Mouse (Mus musculus) megakaryocyte-erythroid progenitor cell, adult 5-6 weeks (primary cell): ENCODE data around the gene Adamts16. TPM values are rescaled to one million over a fixed set of nuclear protein-coding genes. Genes with fewer than 3 reads are reported as not detected.
"Not testable (repeated sequence)": the region's sequence is repeated elsewhere in the genome, so short reads cannot be mapped to it uniquely, and the experiment has no call there.

Experiments
- ATAC-seq: replicated peaks from 2 replicates; pipeline ENCODE4 v1.8.0; 2016; ENCODE audit warnings: mild to moderate bottlenecking, inconsistent platforms; ENCODE audit not compliant: severe bottlenecking, poor library complexity, low FRiP score, low TSS enrichment
- total RNA-seq, 2 experiments: library from RNA; stranded (forward) in 1 of 2; stranded (reverse) in 1 of 2; fragments of 200-1000, 215-1000 nt in 1 of 2; fragments of >200 nt in 1 of 2; fragmentation: Nextera tagmentation in 1 of 2; gene quantifications; 2 replicates each; pipeline ENCODE4 v1.2.3; 2014 to 2017

The Adamts16 gene
- total RNA-seq (2014; fragmentation: Nextera tagmentation) (not detected in 2 replicates), total RNA-seq (2017) (not detected in 2 replicates)

DNA sequence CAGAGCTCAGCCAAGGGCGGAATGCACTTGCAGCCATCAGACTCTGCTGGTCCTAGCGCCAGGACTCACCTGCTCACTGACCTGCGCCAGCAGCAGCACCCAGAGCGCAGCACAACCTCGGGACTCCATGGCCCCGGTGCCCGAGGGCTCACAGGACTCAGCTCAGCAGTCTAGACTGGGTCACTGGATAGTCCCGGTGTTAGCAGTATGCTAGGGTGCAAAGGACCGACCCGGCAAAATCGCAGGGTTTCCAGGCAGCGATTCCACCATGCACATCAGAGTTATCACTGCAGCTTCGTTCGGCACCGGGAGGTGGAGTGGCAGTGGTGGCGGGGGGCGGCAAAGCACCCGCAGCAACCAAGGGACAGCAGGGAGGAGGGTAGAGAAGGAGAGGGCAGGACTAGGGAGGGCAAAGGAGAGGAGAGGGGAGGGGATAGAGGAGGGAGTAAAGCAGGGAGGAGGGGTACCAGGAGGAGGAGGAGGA lies at the start of gene Adamts16:
Gene Adamts16 (minus strand): TSS at position 391 of the 484 bp plus-strand sequence.
- no peak for ATAC-seq

GRCm38 (mm10) chr13:70887136-70887535 lies 45.5 kb upstream of the Adamts16 start:
- ATAC-seq: no peak

- ATAC-seq: no peak
Observed at GRCm38 (mm10) chr13:70885006-70885405, 43.4 kb upstream of the Adamts16 start.

- ATAC-seq: no peak
Observed at GRCm38 (mm10) chr13:70883891-70884890, 42.6 kb upstream of the Adamts16 start.

DNA sequence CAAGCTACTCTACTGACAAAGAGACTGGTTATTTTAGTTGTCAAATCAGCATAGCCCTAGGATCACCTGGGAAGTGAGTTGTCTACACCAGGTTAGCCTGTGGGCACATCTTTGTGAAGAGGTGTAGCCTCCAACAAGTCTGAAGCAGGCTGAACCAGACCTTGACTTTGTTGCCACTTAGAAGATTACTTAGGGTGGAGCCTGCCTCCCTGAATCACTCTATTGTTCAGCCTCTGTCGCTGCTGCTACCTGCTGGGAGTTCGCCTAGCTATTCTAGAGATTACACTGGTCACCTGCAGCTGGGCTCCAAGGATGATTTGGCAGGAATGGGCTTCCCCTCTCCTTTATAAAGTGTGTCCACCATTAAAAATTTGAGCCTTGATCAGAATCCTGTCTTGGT lies 38.4 kb upstream of the Adamts16 start:
- ATAC-seq: not testable (repeated sequence)

- ATAC-seq: no peak
Observed at GRCm38 (mm10) chr13:70877550-70877913, 35.9 kb upstream of the Adamts16 start.

DNA sequence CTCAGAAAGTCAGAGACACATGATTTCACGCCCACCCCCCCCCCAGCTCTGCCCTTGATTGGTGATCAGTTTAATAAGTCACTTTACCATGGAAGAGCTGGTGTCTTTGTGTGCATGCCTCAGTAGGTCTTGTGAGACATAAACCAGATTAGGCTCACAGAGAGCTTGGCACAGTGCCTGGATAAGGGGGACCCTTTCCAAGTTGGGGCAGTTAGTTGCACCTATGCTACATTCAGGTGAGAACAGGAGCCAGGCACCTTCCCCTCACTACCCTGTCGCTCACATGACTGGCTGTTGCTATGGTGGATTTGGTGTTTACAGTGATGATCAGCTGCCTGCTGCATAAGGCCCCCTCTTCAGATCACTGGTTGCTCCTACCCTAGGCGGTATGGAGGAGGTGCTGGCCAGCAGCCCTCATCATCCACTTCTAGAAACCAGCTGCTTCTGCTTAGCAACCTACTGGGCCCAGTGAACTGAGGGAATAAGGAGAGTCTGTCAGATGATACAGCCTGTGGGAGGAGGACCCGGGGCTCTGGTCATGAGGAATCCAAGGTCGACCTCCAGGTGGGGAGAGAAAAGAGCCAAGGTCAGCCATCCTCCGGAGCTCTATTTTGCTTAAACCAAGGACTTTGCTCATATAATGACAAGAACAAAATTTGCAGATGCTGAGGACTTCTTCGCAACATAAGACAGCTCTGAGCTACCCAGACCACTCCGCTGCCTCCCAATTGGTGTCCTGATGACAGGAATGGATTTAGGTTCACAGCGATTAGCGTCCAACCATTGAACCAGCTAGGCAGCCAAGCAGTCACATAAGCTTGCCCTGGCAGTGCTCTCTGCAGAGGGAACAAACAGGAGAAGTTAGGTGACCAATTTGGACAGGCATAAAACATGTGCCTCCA lies 35.3 kb upstream of the Adamts16 start:
- no peak for ATAC-seq

GRCm38 (mm10) chr13:70875411-70875949 lies 33.9 kb upstream of the Adamts16 start:
- ATAC-seq: no peak

GRCm38 (mm10) chr13:70874741-70875140 lies 33.1 kb upstream of the Adamts16 start:
- no peak for ATAC-seq

DNA sequence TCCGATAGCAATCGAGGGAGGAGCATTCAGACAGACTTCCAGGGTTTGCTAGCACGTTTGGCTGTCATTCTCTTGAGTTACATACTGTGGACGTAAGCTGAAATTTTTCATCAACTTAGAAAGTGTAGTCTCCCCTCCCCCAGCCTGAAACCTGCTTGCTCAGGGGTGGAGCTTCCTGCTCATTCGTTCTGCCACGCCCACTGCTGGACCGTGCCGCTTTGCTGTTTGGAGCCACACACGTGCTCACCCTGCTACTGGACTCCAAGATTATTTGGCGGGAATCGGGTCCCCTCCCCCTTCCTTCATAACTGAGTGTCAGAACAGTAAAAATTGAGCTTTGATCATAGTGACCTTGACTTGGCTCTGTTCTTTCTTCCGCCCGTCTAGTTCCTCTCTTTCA lies 32.2 kb upstream of the Adamts16 start:
- ATAC-seq: not testable (repeated sequence)

- ATAC-seq: no peak
Observed at GRCm38 (mm10) chr13:70871049-70871448, 29.4 kb upstream of the Adamts16 start.

DNA sequence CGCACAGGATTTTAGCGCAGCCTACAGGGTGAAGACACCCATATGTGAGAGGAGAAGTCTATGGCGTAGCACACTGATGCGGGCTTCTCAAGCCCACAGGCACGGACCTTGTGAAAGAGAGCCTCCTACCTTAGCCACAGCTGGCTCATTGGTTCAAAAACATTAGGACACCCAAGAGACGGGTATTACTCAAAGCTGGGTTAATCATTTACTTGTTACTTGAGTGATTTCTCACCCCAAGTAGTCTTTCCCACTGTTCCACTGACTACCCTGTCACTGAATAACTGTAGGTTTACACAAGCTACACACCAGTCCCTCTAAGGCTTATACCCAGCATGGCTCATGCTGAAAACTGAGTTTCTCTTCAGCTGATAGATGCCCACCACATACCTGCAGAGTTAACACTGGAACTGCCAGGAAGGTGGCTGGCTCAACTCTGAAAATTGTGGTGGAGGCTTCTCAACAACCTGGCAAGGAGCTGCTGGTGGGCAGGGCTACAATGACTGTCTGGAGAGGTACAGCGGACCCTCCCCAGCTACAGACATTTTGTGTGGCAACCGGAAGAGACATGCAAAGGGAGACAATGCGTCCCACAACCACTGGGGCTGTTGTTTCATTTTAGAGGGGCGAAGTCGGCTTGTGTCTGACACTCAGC lies 25.5 kb upstream of the Adamts16 start:
- ATAC-seq: no peak

DNA sequence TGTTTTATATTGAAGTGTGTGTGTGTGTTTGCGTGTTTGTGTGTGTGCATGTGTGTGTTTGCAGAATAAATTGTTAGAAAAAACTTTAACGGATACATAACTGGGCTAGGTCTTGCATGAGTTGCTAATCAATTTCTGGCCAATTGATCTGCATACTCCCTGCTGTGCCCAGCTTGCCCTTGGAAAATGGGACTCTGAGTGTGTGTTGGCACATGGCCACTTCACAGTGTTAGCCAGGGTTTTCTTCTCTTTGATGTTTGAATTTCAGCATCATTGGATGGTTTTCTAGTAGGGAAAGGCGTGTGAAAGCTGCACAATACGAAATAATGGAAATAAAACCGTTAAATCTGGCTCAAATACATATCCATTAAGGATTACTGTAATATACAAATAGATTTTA lies 24.3 kb upstream of the Adamts16 start:
- ATAC-seq: no peak

DNA sequence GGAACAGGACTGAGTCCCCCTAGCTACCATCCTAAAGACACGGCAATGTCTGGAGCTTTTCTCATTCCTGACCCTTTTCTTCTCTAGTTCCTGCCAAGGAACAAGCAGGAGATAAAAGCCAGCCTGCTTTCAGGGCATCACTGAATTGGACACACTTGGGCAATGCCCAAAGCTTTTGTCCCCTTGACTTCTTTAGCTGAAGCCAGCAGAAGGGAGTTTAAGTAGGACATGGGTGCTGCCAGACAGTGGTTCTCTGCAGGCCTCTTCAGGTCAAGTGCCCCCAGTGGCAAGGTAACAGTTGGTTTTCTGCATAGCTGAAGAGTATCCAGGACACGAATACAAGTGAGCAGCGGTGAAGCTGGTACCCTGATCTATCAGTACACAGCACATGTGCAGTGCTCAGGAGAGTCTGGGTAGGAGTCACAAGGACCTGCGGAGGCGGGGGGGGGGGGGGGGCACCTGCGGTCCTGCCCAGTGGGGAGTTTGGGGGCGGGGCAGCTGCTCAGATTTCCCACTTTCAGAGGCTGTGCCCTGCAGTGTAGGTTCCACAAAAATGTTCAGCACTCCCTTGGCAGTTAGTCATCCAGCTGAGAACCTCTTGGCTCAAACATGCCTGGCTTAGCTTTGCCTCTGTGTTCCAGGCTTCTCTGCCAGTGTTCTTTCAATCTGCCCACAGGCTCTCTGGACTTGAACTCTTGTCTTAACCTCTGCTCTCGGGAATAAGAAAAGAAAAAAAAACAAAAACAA lies 20.7 kb upstream of the Adamts16 start:
- no peak for ATAC-seq

GRCm38 (mm10) chr13:70853601-70854000 lies 12.0 kb upstream of the Adamts16 start:
- ATAC-seq: no peak

GRCm38 (mm10) chr13:70846933-70847332 lies 5.3 kb upstream of the Adamts16 start:
- no peak for ATAC-seq

GRCm38 (mm10) chr13:70845526-70845925 lies 3.9 kb upstream of the Adamts16 start:
- no peak for ATAC-seq

GRCm38 (mm10) chr13:70842126-70842525 lies 515 bp upstream of the Adamts16 start:
- no peak for ATAC-seq
